Mouse (Mus musculus): ENCODE data around the gene Ubtf. TPM values are rescaled to one million over a fixed set of nuclear protein-coding genes. Genes with fewer than 3 reads are reported as not detected.
"Not testable (repeated sequence)": the region's sequence is repeated elsewhere in the genome, so short reads cannot be mapped to it uniquely, and the experiment has no call there.

Gene Ubtf
- total RNA-seq, 1 experiment from 2014 or later = 195 TPM

DNA sequence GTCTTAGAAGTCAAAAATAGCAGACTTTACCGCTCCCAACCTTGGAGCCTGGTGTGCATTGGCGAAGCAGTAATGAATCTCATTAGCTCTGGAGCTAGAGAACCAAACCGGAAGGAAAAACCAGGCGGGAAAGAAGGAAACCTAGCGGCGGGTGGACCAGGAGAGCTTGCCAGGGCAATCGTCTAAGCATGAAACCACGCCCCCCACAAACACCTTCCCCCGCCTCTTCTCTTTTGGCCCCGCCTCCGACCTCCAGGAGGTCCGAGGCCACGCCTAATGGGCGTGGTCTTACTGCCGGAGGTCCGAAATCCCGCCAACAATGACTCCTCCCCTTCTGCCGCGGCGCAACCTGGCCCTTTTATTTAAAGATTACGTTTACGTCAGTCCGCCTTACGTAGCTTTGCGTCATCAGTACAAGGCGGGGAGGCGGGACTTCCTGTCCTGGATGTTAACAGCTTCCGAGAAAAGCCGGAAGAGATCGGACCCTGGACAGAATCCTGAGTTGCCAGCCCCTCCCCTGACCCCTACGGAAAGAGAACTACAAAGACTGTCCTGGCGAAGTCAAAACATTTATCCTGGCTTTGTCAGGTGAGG lies 34.9 kb downstream of the Ubtf start, which contains the start of gene Tmub2:
Tmub2 (plus strand) TSS at position 431 of the 594 bp plus-strand sequence.
- peak; percentile 95 for ATAC-seq (ENCODE audit: extremely low read depth, insufficient number of reproducible peaks, low FRiP score, poor library complexity, severe bottlenecking)

GRCm38 (mm10) chr11:102283922-102284321 lies 35.6 kb downstream of the Ubtf start:
- no peak for ATAC-seq (ENCODE audit: extremely low read depth, insufficient number of reproducible peaks, low FRiP score, poor library complexity, severe bottlenecking)

GRCm38 (mm10) chr11:102280267-102280666 lies 39.3 kb downstream of the Ubtf start:
- ATAC-seq (ENCODE audit: extremely low read depth, insufficient number of reproducible peaks, low FRiP score, poor library complexity, severe bottlenecking) = not testable (repeated sequence)

DNA sequence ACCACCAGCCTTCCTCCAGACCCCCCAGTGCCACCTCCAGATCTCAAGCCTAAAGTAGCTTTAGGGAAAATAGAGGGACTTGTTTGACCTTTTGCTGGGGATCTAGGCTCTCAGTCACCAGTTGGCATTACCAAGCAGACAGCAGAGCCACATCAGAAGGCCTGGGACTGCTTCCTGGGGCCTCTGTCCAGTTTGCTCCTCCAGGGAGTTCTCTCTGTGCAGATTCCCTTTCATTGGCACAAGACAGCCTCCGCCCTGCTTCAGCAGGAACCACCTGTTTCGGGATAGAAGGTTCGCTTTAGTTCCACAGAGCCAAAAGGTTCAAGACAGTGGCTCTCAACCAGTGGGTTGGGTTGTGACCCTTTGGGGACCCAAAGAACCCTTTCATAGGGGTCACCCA lies 39.9 kb downstream of the Ubtf start:
- no peak for ATAC-seq (ENCODE audit: extremely low read depth, insufficient number of reproducible peaks, low FRiP score, poor library complexity, severe bottlenecking)

GRCm38 (mm10) chr11:102277754-102278153 lies 41.8 kb downstream of the Ubtf start:
- no peak for ATAC-seq (ENCODE audit: extremely low read depth, insufficient number of reproducible peaks, low FRiP score, poor library complexity, severe bottlenecking)

DNA sequence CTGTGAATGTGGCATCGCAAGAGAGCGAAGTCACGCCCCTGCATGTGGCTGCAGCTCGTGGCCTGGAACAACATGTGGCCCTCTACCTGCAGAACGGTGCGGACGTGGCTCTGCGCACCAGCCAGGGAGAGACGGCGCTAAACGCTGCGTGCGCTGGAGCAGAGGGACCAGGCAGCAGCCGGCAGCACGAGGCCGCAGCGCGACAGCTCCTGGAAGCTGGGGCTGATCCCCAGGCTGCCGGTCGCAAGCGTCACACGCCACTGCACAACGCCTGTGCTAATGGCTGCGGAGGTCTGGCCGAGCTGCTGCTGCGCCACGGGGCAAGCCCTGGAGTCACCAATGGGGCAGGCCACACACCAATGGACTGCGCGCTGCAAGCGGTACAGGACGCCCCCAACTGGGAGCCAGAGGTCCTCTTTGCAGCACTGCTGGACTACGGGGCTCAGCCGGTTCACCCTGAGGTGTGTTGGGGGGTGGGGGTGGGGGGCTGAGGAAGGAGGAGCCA lies 43.1 kb downstream of the Ubtf start:
- ATAC-seq (ENCODE audit: extremely low read depth, insufficient number of reproducible peaks, low FRiP score, poor library complexity, severe bottlenecking) = no peak

DNA sequence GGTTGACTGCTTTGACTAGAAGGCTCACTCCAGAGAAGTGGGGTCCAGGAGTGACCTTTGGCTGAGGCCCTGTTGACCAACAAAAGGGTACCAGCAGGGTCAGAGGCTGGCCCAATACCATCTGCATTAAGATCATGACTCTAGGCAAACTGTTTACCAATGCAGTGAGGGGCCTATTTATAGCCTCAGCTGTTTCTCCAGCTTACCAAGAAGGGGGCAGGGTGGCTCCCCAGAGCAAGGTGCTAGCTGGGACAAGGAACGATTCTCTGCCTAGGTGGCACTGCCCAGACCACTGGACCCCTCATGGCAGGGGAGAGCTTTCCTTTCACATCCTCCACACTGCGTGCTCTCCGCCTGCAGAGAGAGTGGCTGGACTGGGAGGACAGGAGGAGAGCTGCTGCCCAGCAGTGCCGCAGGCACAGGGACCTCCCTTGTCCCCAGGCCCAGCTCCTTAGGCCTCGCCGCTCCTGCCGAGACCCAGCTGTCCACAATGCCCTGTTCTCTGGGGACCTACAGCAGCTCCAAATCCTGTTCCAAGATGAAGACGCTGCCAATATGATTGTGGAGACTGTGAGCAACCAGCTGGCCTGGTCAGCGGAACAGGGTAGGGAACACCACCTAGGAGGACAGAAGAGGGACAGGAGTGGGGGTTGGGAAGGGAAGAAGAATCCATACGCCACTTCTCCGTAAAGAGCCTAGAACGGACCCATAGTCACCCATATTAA lies 50.9 kb downstream of the Ubtf start, which contains the start of gene Asb16:
Asb16 (plus strand) TSS at position 224 of the 725 bp plus-strand sequence.
- no peak for ATAC-seq (ENCODE audit: extremely low read depth, insufficient number of reproducible peaks, low FRiP score, poor library complexity, severe bottlenecking)

DNA sequence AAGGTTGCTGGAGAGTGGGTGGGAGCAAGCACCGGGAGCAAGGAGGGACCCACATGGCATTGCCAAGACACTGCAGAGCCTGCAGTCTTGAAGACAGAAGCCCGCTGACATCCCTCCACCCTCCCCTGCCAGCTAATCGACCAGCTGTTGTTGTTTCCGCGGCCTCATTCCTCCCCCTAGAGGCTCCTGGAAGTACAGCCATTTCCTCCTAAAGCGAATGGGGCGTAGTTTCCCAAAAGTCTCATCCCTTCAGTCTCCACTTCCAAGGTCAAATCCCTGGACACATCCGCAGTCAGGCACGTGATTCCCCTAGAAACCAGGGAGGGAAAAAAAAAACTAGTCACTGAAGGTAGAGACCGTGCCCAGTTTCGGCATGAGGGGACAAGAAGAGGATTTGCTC lies 52.1 kb downstream of the Ubtf start:
- peak; percentile 55 for ATAC-seq (ENCODE audit: extremely low read depth, insufficient number of reproducible peaks, low FRiP score, poor library complexity, severe bottlenecking)

DNA sequence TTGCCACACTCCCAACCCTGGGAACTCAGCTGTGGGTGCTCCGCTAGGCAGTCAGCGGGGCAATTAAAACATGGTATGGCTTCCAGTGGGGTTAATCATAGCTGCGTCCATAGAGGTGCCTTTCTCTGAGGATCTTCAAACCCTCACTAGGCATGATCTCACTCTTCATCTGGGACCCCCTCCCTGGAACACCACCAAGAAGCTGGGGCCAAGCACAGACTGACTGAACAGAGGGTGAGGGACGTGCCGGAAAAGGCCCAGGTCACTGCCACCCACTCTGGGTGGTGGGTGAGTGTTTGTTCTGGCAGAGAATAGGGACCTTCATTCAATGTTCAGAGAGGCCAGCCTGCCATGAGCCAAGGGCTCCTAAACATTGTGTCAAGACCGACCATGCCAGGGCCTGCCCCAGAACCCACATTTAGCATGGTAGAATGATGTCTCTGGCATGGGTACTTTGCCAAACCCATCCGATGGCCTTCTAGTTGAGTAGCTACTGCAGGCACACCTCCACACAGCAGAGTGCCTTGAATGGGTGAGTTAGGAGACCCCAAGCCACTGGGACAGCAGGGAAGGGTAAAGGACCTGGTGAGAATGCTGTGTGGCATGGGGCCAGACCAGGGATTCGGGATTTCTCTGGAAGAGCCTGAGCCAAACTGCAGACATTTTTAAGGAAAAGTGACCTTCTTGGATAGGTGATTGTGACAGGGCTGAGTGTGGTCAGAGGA lies 52.7 kb downstream of the Ubtf start:
- no peak for ATAC-seq (ENCODE audit: extremely low read depth, insufficient number of reproducible peaks, low FRiP score, poor library complexity, severe bottlenecking)

DNA sequence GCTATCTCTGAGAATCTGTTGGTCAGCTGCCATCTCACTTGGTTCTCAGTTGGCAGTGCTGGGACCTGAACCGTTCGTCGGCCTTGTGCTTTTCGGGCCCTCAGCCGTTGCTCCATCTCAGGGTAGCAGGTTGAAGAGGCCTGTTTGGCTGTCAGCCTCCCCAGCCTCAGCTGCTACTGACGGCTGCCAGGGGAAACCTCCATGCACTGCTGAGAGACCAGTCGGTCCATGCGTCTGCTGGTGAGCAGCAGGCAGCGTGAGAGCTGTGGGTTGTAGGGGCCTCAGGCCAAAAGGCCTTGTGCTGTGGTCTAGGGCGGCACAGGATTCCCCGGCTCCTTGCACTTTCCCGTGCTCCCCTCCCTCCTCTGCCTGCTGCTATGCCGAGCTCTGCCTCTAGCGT lies 53.7 kb downstream of the Ubtf start:
- ATAC-seq (ENCODE audit: extremely low read depth, insufficient number of reproducible peaks, low FRiP score, poor library complexity, severe bottlenecking) = no peak

- no peak for ATAC-seq (ENCODE audit: extremely low read depth, insufficient number of reproducible peaks, low FRiP score, poor library complexity, severe bottlenecking)
Observed at GRCm38 (mm10) chr11:102263211-102263610, 56.3 kb downstream of the Ubtf start.

- no peak for ATAC-seq (ENCODE audit: extremely low read depth, insufficient number of reproducible peaks, low FRiP score, poor library complexity, severe bottlenecking)
Observed at GRCm38 (mm10) chr11:102258521-102258920, 61.0 kb downstream of the Ubtf start.

GRCm38 (mm10) chr11:102258095-102258494 lies 61.4 kb downstream of the Ubtf start:
- no peak for ATAC-seq (ENCODE audit: extremely low read depth, insufficient number of reproducible peaks, low FRiP score, poor library complexity, severe bottlenecking)

GRCm38 (mm10) chr11:102257514-102257913 lies 62.0 kb downstream of the Ubtf start:
- ATAC-seq (ENCODE audit: extremely low read depth, insufficient number of reproducible peaks, low FRiP score, poor library complexity, severe bottlenecking) = no peak

Other genes with a start within 250 kb of the Ubtf start
- gene Mpp2, start 231.2 kb downstream of the Ubtf start, total RNA-seq (2017) = not detected in 2 replicates
- gene Ppy, start 218.4 kb downstream of the Ubtf start, total RNA-seq (2017) = not detected in 2 replicates
- gene Pyy, start 211.9 kb downstream of the Ubtf start, total RNA-seq (2017) = not detected in 2 replicates
- not detected in 2 replicates for gene Nags, start 174.2 kb downstream of the Ubtf start, total RNA-seq (2017)
- gene Tmem101, start 163.3 kb downstream of the Ubtf start, total RNA-seq (2017) = 7.2 and 13.6 TPM in 2 replicates
- 46.8 and 56.2 TPM in 2 replicates for gene Lsm12, start 134.4 kb downstream of the Ubtf start, total RNA-seq (2017)
- gene G6pc3, start 130.1 kb downstream of the Ubtf start, total RNA-seq (2017) = 14.7 and 16.5 TPM in 2 replicates
- 62.9 and 64.1 TPM in 2 replicates for gene Hdac5, start 89.6 kb downstream of the Ubtf start, total RNA-seq (2017)
- gene BC030867, start 70.9 kb downstream of the Ubtf start, total RNA-seq (2017) = not detected in 2 replicates
- not detected in 2 replicates for gene Asb16, start 51.0 kb downstream of the Ubtf start, total RNA-seq (2017)
- gene Tmub2, start 34.8 kb downstream of the Ubtf start, total RNA-seq (2017) = 51.1 and 54.8 TPM in 2 replicates
- 36.7 and 44.5 TPM in 2 replicates for gene Atxn7l3, start 23.1 kb downstream of the Ubtf start, total RNA-seq (2017)
- gene Slc4a1, start 46.5 kb upstream of the Ubtf start, total RNA-seq (2017) = 12.0 and 14.8 TPM in 2 replicates
- gene Rundc3a, start 73.7 kb upstream of the Ubtf start, total RNA-seq (2017) = 0.74 and 1.0 TPM in 2 replicates
- gene Slc25a39, start 88.2 kb upstream of the Ubtf start, total RNA-seq (2017) = 31.0 and 36.2 TPM in 2 replicates
- 44.9 and 45.2 TPM in 2 replicates for gene Grn, start 110.6 kb upstream of the Ubtf start, total RNA-seq (2017)
- gene Fam171a2, start 127.9 kb upstream of the Ubtf start, total RNA-seq (2017) = not detected in 2 replicates
- gene Itga2b, start 150.4 kb upstream of the Ubtf start, total RNA-seq (2017) = 37.8 and 42.2 TPM in 2 replicates
- gene Gpatch8, start 236.7 kb upstream of the Ubtf start, total RNA-seq (2017) = 52.8 and 56.9 TPM in 2 replicates